Mouse (Mus musculus): ENCODE measurements at regions not wholly inside any gene's neighbourhood (a gene's known extent, or its start where the extent isn't known, plus 50 kb on each side); places are given as distances from the start of the nearest gene placed in this dataset.
A peak's percentile ranks its signal among the peaks of the same experiment; 100 is the strongest.

GRCm38 (mm10) chr10:6053207-6053606 is 131.0 kb upstream of the Rgs17 start:
- DNase-seq (ENCODE audit: extremely low spot score in 1 of 2, low spot score in 1 of 2) = no peak

- no peak for DNase-seq (ENCODE audit: extremely low spot score in 1 of 2, low spot score in 1 of 2)
Observed at GRCm38 (mm10) chr10:6043358-6043757, 121.2 kb upstream of the Rgs17 start.

- no peak for DNase-seq (ENCODE audit: extremely low spot score in 1 of 2, low spot score in 1 of 2)
Observed at GRCm38 (mm10) chr10:6039771-6040170, 117.6 kb upstream of the Rgs17 start.

- DNase-seq (ENCODE audit: extremely low spot score in 1 of 2, low spot score in 1 of 2) = peak; percentile 63 to 94
Observed at GRCm38 (mm10) chr10:6035792-6036487, 113.7 kb upstream of the Rgs17 start.

- no peak for DNase-seq (ENCODE audit: extremely low spot score in 1 of 2, low spot score in 1 of 2)
Observed at GRCm38 (mm10) chr10:6032469-6032868, 110.3 kb upstream of the Rgs17 start.

- no peak for DNase-seq (ENCODE audit: extremely low spot score in 1 of 2, low spot score in 1 of 2)
Observed at GRCm38 (mm10) chr10:6027551-6027950, 105.4 kb upstream of the Rgs17 start.

GRCm38 (mm10) chr10:6026317-6026716 is 104.1 kb upstream of the Rgs17 start:
- no peak for DNase-seq (ENCODE audit: extremely low spot score in 1 of 2, low spot score in 1 of 2)

GRCm38 (mm10) chr10:6022609-6023283 is 100.5 kb upstream of the Rgs17 start:
- DNase-seq (ENCODE audit: extremely low spot score in 1 of 2, low spot score in 1 of 2) = no peak

GRCm38 (mm10) chr10:6020944-6021684 is 98.9 kb upstream of the Rgs17 start:
- no peak for DNase-seq (ENCODE audit: extremely low spot score in 1 of 2, low spot score in 1 of 2)

- DNase-seq (ENCODE audit: extremely low spot score in 1 of 2, low spot score in 1 of 2) = no peak
Observed at GRCm38 (mm10) chr10:6013743-6014142, 91.5 kb upstream of the Rgs17 start.

GRCm38 (mm10) chr10:6011541-6011940 is 89.3 kb upstream of the Rgs17 start:
- DNase-seq (ENCODE audit: extremely low spot score in 1 of 2, low spot score in 1 of 2) = peak in 1 of 2 experiments; percentile 35

GRCm38 (mm10) chr10:6011029-6011428 is 88.8 kb upstream of the Rgs17 start:
- DNase-seq (ENCODE audit: extremely low spot score in 1 of 2, low spot score in 1 of 2) = no peak

GRCm38 (mm10) chr10:6007238-6007972 is 85.2 kb upstream of the Rgs17 start:
- peak in 1 of 2 experiments; percentile 10 for DNase-seq (ENCODE audit: extremely low spot score in 1 of 2, low spot score in 1 of 2)

GRCm38 (mm10) chr10:5981433-5981832 is 59.2 kb upstream of the Rgs17 start:
- DNase-seq (ENCODE audit: extremely low spot score in 1 of 2, low spot score in 1 of 2) = no peak

GRCm38 (mm10) chr10:5978534-5978933 is 56.3 kb upstream of the Rgs17 start:
- no peak for DNase-seq (ENCODE audit: extremely low spot score in 1 of 2, low spot score in 1 of 2)

All from frontal cortex, adult 2 months (tissue).